Mouse (Mus musculus): ENCODE results near the gene Enho.

The Enho gene

GRCm38 (mm10) chr4:41662723-41663122 lies 22.6 kb upstream of the Enho start:
- no peak for DNase-seq

DNA sequence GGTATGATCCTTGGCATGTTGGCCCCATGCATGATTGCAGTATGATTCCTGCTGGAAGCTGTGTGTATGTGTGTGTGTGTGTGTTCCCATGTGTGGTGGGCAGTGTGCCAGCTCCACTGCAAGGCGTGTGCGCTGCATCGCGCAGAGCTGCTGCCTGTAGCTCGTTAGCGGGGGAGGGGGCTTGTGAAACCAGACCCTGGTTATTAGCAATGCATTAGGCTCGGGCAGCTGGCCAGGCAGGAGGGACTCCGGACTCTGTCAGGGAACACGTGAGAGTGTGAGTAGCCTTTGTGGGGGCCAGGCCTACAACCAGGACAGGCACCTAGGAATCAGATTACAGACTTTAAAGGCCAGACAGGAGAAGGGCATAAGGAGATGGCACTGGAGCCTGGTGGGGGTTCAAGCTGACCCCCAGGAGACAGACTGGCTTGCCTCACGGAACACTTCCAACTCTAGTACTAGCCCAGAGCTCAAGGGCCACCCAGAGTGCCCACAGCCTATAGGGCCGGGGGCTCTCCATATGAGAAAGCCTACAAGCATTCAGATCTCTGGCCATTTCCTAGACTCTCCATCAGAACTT lies 20.8 kb upstream of the Enho start:
- DNase-seq, result no peak

DNA sequence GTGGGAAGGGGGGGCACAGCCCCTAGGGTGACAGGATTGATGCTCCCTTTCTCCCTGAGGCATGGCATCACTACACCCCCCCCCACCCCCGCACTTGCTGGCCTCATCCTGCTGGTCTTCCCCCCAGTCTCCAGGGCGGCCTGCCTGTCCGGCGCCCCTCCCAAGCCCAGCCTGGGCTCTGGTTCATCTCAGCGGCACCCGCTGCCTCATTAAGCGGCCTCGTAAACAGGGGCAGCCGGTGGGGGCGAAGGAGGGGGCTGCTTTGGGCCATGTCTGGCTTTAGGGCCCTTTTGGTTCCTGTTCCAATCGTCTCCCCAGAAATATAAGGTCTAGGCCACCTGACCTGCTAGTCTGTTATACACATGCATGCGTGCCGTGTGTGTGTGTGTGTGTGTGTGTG lies 19.4 kb upstream of the Enho start:
- DNase-seq, result no peak

DNA sequence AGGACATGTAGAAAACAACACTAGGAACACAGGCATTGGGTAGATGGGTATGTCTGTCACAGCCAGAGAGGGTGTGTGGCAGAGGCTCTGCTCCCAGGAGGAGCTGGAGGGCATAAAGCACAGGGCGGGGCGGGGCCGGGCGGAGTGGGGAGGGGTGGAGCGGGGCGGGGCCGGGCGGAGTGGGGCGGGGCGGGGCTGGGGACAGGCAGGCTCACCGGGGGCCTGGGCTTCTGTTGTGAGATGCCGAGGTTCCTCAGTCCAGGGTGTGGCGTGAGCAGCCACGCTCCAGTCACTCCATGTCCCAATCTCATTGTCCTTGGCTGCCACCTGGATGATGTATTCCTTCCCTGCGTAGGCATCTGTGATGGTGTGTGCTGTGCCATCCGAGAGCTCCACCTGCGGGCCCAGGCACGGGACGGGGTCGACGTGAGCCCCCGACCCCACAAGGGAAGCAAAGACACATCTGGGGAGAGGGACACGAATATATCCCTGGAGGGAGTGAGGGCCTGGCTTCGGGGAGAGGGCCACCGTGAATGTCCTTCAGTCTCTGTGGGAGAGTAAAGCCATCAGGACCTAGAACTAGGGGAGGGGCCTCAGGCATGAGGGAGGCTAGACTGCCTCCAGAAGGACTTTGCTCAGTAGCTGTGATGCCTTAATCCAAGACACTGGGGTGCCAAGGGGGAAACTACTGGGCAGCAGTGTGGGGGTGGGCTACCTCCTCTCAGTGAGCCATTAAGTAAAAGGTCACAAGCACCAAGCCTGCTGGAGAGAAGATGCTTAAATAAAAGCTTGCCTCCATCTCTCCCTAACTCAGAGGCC lies 18.7 kb upstream of the Enho start:
- no peak for DNase-seq

DNA sequence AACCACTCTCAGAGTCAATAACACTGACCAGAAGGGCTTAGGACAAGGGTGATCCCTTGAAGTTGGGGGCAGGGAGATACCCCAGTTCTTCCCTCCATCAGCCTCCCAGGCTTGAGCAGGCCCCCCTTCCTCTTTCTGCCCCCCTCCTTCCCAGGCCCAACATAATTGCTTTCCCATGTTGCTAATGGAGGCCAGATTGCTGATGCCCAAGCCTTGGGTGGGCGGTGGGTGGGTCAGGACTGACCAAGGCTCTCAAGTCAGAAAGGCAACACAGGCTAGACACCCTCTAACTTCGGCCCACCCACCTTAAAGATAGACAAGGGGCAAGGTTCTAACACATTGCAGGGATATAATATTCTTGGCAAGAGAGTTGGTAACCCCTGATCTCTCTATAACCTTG lies 15.4 kb upstream of the Enho start:
- no peak for DNase-seq

DNA sequence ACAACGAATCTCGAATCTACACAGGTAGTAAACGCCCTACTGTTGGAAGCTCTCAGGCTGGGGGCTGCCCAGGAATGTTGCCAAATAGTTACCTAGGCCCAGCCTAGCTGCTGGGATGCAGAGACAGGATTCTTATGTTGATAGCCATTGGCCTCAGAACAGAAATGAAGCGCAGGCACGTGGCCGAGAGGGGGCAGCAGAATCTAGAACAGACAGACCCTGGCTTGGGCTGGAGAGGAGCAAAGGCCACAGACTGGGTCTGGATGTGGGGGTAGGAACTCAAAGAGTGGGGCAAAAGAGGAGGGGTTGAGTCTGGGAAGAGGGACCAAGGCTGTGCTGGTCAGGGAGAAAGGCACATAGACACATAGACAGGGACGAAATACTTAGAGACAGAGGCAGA lies 14.1 kb upstream of the Enho start:
- DNase-seq, result peak; percentile 64

- DNase-seq, result no peak
Observed at GRCm38 (mm10) chr4:41653730-41654129, 13.6 kb upstream of the Enho start.

- DNase-seq, result peak; percentile 85
Observed at GRCm38 (mm10) chr4:41653296-41653695, 13.2 kb upstream of the Enho start.

- DNase-seq, result no peak
Observed at GRCm38 (mm10) chr4:41648627-41649026, 8.5 kb upstream of the Enho start.

GRCm38 (mm10) chr4:41648157-41648556 lies 8.0 kb upstream of the Enho start:
- no peak for DNase-seq

DNA sequence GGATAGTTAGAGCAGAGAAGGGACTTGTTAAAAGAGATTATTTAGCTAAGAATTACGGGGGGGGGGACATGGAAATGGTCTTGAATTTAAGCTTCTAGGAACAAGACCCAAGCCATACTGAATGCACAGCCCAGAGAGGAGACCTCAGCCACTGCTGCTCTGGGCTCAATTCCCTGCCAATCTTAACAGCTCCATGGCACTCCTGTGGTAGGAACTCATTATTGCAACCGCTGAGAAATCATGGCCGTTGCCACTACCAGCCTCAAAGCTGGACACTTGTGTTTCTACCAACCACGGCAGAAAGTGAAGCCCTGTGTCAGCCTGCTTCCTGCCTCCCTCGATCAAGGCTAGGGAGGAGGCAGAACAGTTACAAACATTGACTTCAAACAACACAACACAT lies 5.4 kb upstream of the Enho start:
- DNase-seq, result no peak

GRCm38 (mm10) chr4:41641199-41641822 lies 1.2 kb upstream of the Enho start:
- DNase-seq, result no peak

GRCm38 (mm10) chr4:41639214-41639841 lies 796 bp downstream of the Enho start:
- DNase-seq, result no peak

DNA sequence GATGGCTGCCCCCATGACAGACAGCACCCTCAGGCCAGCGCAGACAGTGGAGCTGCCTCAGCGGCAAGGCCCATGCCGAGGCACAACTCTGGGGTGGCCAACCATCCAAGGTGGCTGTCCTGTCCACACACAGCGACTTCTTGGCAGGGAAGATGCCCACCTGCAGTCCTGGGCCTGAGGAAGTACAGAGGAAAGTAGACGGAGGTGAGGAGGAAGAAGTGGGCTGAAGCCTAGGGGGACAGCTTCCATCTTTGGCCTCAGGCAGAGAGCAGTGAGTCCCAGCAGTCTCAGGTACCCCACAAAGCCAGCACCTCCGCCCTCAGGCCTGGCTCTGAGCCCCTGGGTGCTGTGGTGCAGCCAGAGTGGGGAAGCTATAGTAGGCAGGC lies 1.3 kb downstream of the Enho start:
- DNase-seq, result no peak

GRCm38 (mm10) chr4:41638186-41638731 lies 1.9 kb downstream of the Enho start:
- no peak for DNase-seq

DNA sequence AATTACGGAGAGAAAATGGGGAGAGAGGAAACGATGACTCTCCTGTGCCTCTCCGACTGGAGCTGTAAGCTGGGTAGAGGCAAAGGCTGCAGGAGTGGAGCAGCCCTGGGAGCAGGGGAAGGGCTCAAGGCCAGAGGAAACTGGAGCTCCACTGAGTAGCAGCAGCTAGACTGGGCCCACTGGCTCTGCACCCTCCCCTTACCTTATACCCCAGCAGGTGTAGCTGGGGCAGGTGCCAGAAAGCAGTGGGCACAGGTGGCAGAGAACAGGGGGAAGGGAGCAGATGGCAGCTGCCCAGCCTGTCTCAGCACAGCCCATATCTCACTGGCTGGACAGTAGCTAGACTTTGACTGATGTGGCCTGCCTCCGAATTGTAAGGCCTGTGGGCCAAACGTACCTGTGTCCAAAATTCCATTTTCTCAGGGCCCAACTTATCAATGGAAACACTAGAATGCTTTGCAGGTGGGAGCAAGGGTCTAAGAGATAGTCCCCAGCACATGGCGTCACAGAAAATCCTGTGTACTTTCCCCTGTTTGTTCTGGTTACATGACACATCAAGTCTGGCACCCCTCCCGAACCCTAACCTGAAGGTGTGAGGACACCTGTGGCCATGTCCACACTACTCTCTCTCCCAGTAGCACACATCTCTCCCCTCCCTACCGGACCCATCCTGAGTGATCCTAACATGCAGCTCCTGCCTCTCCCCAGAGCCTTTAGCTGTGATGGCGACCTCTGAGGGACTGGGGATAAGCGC lies 3.1 kb downstream of the Enho start:
- no peak for DNase-seq

GRCm38 (mm10) chr4:41636366-41636765 lies 3.8 kb downstream of the Enho start:
- no peak for DNase-seq

- no peak for DNase-seq
Observed at GRCm38 (mm10) chr4:41635906-41636305, 4.2 kb downstream of the Enho start.

DNA sequence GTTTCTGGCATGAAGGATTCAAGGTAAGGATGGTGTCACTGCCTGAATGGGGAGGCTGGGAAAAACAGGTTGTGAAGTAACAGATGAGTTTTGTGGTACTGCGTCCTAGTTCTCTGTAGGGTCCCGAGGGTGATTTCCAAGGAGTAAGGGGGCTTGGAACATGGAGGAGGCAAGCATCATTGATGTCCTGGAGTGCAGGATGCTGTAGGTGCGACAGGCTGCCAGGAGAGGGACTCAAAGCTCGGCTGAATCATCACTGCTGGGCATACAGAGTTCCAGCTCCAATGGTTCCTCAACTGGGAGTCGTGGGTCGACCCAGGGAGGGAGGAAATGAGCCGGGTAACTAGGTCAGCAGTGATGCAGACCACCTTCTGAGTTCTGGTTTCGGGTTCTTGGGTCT lies 4.9 kb downstream of the Enho start:
- DNase-seq, result no peak

GRCm38 (mm10) chr4:41634631-41635030 lies 5.5 kb downstream of the Enho start:
- no peak for DNase-seq

- DNase-seq, result no peak
Observed at GRCm38 (mm10) chr4:41633001-41633400, 7.1 kb downstream of the Enho start.

- DNase-seq, result no peak
Observed at GRCm38 (mm10) chr4:41631390-41631789, 8.7 kb downstream of the Enho start.

- DNase-seq, result no peak
Observed at GRCm38 (mm10) chr4:41630196-41630595, 9.9 kb downstream of the Enho start.

All from right cerebral cortex, postnatal 4 days (tissue).